Comparison of ENCODE assay signal across 14 mouse cellular contexts in the genomic region with DNA sequence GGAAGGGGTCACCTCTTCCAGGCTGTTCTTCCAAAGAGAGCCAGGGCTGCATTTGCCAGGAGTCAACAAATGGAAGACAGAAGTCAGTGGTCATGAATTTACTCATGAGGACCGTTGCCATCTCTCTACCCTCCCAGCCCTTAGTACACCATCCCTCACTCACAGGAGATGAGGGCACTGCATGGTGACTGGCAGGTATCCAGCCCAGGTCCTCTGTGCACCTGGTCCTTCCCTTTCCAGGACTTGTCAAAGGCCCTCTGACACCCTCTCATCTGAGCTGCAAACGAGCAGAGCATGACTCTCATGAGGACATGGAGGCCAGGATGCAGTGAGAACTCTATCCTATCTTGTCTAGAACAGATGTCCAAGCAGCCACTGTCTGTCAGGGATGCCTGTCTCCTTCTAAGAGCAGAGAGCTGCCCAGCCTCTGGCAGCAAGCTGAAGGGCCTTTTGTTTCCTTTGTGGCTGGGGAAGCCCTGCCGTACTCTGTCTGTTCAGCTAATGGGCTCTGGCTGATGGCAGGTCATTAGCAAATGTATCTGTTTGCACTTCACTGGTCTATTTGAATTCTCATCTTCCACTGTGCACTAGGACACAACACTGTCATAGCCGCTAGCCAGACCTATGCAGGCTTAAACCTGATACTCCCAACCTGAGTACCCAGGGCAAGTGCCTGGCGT. TPM values are rescaled to one million over a fixed set of nuclear protein-coding genes. Genes with fewer than 3 reads are reported as not detected.
DNase-seq lines count a peak whose midpoint lies in the region; ATAC-seq and TF ChIP-seq lines count a peak whose summit lies in the region.
"Had no signal": no experiment of that assay in that cellular context is flagged by ENCODE, and none has a peak within 500 bp of the region (broad histone marks: within the 10 kb centered on the region; RNA-seq: fewer than 3 reads in every experiment).

No protein-coding gene starts in this region.

- peak overlapping the region; percentile 71 for H3K27ac ChIP-seq in hindbrain, embryonic 15.5 days (replicated peaks)
- 0 out of 2 replicates have a peak overlapping the region, but pooled peaks have one; percentile 0 for H3K27ac ChIP-seq in stomach, postnatal 0 days (replicated peaks)
- no peak overlapping the region for H3K27ac ChIP-seq in kidney, adult 2 months (ENCODE audit: insufficient read depth, low read depth, low read length)
- H3K27ac ChIP-seq: liver, embryonic 13.5 days had no signal

- no peak overlapping the region for H3K4me2 ChIP-seq in hindbrain, embryonic 15.5 days
- no peak overlapping the region for H3K4me2 ChIP-seq in stomach, postnatal 0 days (replicated peaks; ENCODE audit: low read depth)
- H3K4me2 ChIP-seq: liver, embryonic 13.5 days had no signal

- no peak overlapping the region; the same call in 1 of the 2 replicates for H3K9ac ChIP-seq in hindbrain, embryonic 15.5 days
- H3K9ac ChIP-seq in stomach, postnatal 0 days (ENCODE audit: low read length): no peak overlapping the region
- H3K9ac ChIP-seq: liver, embryonic 13.5 days had no signal

- no peak for TF ChIP-seq EP300 in stomach, postnatal 0 days (optimal IDR thresholded peaks at IDR 0.05)

- 0 out of 2 replicates have a peak, but pooled peaks have one; percentile 16 for ATAC-seq in hindbrain, embryonic 15.5 days (ENCODE audit: low FRiP score, low read depth)
- ATAC-seq in stomach, postnatal 0 days (ENCODE audit: low FRiP score, low TSS enrichment): no peak
- ATAC-seq: intestine, embryonic 16.5 days had no signal

- no peak overlapping the region for H3K4me3 ChIP-seq in hindbrain, embryonic 15.5 days
- no peak overlapping the region for H3K4me3 ChIP-seq in stomach, postnatal 0 days (ENCODE audit: low read depth, low read length)
- no peak overlapping the region for H3K4me3 ChIP-seq in kidney, adult 2 months (ENCODE audit: insufficient read depth, low read depth, low read length)
- H3K4me3 ChIP-seq: liver, embryonic 13.5 days had no signal

- TF ChIP-seq POLR2A in kidney, adult 2 months (IDR thresholded peaks at IDR 0.05; ENCODE audit: low read depth, low read length): no peak

- no peak for TF ChIP-seq CTCF in stomach, postnatal 0 days (IDR thresholded peaks at IDR 0.05; ENCODE audit: low read depth)
- no peak for TF ChIP-seq CTCF in kidney, adult 2 months (conservative IDR thresholded peaks at IDR 0.05; ENCODE audit: insufficient read depth, insufficient read length, low read depth, low read length)

- no peaks in the 10 kb centered on the region for H3K9me3 ChIP-seq in hindbrain, embryonic 15.5 days
- H3K9me3 ChIP-seq in stomach, postnatal 0 days (ENCODE audit: control insufficient read depth, low read length): no peaks in the 10 kb centered on the region
- H3K9me3 ChIP-seq: G1E; liver, embryonic 13.5 days had no signal

- H3K4me1 ChIP-seq in hindbrain, embryonic 15.5 days (replicated peaks): peaks cover 35% of the 10 kb centered on the region
- peaks cover 20% of the 10 kb centered on the region for H3K4me1 ChIP-seq in stomach, postnatal 0 days (replicated peaks; ENCODE audit: control insufficient read depth, insufficient read depth)
- H3K4me1 ChIP-seq in kidney, adult 2 months (ENCODE audit: control insufficient read depth, insufficient read depth, low read length): peaks cover 3% of the 10 kb centered on the region; the same call in 1 of the 2 replicates

- no peaks in the 10 kb centered on the region for H3K36me3 ChIP-seq in hindbrain, embryonic 15.5 days
- no peaks in the 10 kb centered on the region for H3K36me3 ChIP-seq in stomach, postnatal 0 days (ENCODE audit: control insufficient read depth, insufficient read depth, low read length)
- no peaks in the 10 kb centered on the region for H3K36me3 ChIP-seq in kidney, adult 2 months (ENCODE audit: control insufficient read depth, insufficient read depth, low read length)
- H3K36me3 ChIP-seq: G1E; liver, embryonic 13.5 days had no signal

- DNase-seq in embryo, embryonic 10.5 days (ENCODE audit: low spot score): peak; percentile 25
- DNase-seq in embryo, embryonic 9.5 days (ENCODE audit: extremely low spot score): no peak
- peak; percentile 1 for DNase-seq in right cerebral cortex, postnatal 4 days
- no peak for DNase-seq in right cerebral cortex, postnatal 36 days (ENCODE audit: low spot score in 2 of 2)
- no peak for DNase-seq in stomach, postnatal 0 days (ENCODE audit: low spot score)
- no peak for DNase-seq in lung, adult 18-20 months
- DNase-seq in kidney, adult 2 months: no peak
- DNase-seq: B cell, adult 2 months; heart, adult 18-20 months; liver, embryonic 13.5 days; thymus, postnatal 36 days had no signal

- 42% methylated on average over 5 of the region's 5 CpGs for WGBS in hindbrain, embryonic 15.5 days
- WGBS in stomach, postnatal 0 days: 64% methylated on average over 5 of the region's 5 CpGs
- WGBS in kidney, adult 2 months: 90% methylated on average over 5 of the region's 5 CpGs

- H3K27me3 ChIP-seq in hindbrain, embryonic 15.5 days: no peaks in the 10 kb centered on the region
- no peaks in the 10 kb centered on the region for H3K27me3 ChIP-seq in stomach, postnatal 0 days (ENCODE audit: control insufficient read depth, insufficient read depth, low read length)
- H3K27me3 ChIP-seq in kidney, adult 2 months (replicated peaks; ENCODE audit: control insufficient read depth, insufficient read depth, low read length): no peaks in the 10 kb centered on the region

RNA-seq across cellular contexts. Expression of a gene that starts 50.6 kb away (rescaled TPM):
- polyA plus RNA-seq in hindbrain, embryonic 15.5 days (2015; fragmentation: Nextera tagmentation; extraction: Ambion mirVana): 1.6 and 1.9 TPM in 2 replicates
- 1.1 and 1.4 TPM in 2 replicates for polyA plus RNA-seq in stomach, postnatal 0 days (2015; fragmentation: Nextera tagmentation; extraction: Ambion mirVana)
- 22.0 and 28.7 TPM in 2 replicates for polyA plus RNA-seq in kidney, adult 2 months (2012; rRNA removed)
- polyA plus RNA-seq: G1E had no signal

Comparison
In these comparisons a context has a peak if more than half of its experiments do, and no peak if none do; other contexts are left out.
1. DNase-seq: peak in embryo, embryonic 10.5 days (single experiment) and right cerebral cortex, postnatal 4 days (single experiment); none in embryo, embryonic 9.5 days (single experiment), right cerebral cortex, postnatal 36 days (0 of 2), stomach, postnatal 0 days (single experiment), lung, adult 18-20 months (0 of 2) and kidney, adult 2 months (single experiment).